Mouse (Mus musculus) olfactory bulb, adult 2 months (tissue): Measurements from ENCODE around the gene Cpe. TPM values are rescaled to one million over a fixed set of nuclear protein-coding genes. Genes with fewer than 3 reads are reported as not detected.
"Not testable (repeated sequence)": the region's sequence is repeated elsewhere in the genome, so short reads cannot be mapped to it uniquely, and the experiment has no call there.

Experiments
- H3K27ac ChIP-seq: fragments of 200-500 bp; 2 replicates; pipeline ENCODE4 v1.5.1; 2012; ENCODE audit warnings: low read depth, low read length; ENCODE audit not compliant: insufficient read depth
- H3K4me1 ChIP-seq: fragments of 200-500 bp; 2 replicates; pipeline ENCODE4 v1.6.1; 2012; ENCODE audit warnings: low read length; ENCODE audit not compliant: control insufficient read depth, insufficient read depth
- H3K4me3 ChIP-seq: fragments of 200-500 bp; 2 replicates; pipeline ENCODE4 v1.5.1; 2012; ENCODE audit warnings: mild to moderate bottlenecking, low read depth, low read length, moderate library complexity; ENCODE audit not compliant: insufficient read depth
- CTCF ChIP-seq: fragments of 200-500 bp; IDR thresholded peaks from 2 replicates; pipeline ENCODE4 v1.5.1; 2012; ENCODE audit warnings: low read depth, mild to moderate bottlenecking, low read length, moderate library complexity; ENCODE audit not compliant: insufficient read depth
- POLR2A ChIP-seq: fragments of 200-500 bp; IDR thresholded peaks from 2 replicates; pipeline ENCODE4 v1.6.1; 2012; ENCODE audit warnings: mild to moderate bottlenecking, low read depth, low read length, moderate library complexity; ENCODE audit not compliant: insufficient read depth
- WGBS: fragments of 180-500 bp; shearing (Covaris S2); methylation state at CpG from one replicate; pipeline ENCODE4 v1.1.7; 2018; 5-methylcytosine and 5-hydroxymethylcytosine counted together
- polyA plus RNA-seq: library from polyadenylated mRNA; stranded (reverse); fragments of >200 nt; gene quantifications from 2 replicates; pipeline ENCODE4 v1.2.4, GENCODE M21; 2012; ENCODE audit warnings: low replicate concordance; ENCODE audit not compliant: missing spikeins, insufficient read depth, insufficient read length

The Cpe gene
- polyA plus RNA-seq, 1 experiment = 578 TPM

- WGBS = 58% methylated on average over 4 of the region's 4 CpGs
- TF ChIP-seq CTCF = no peak
- Histone ChIP-seq H3K4me1 (peaks cover 3% of the 10 kb centered on the region; the same call in 1 of the 2 replicates), H3K27ac (no peak overlapping the region), H3K4me3 (no peak overlapping the region)
These were observed 4.1 kb downstream of the Cpe start for GRCm38 (mm10) chr8:64688741-64689140.

GRCm38 (mm10) chr8:64688161-64688560 is 4.7 kb downstream of the Cpe start:
- no peak overlapping the region for H3K27ac ChIP-seq
- TF ChIP-seq POLR2A (no peak), CTCF (no peak)

GRCm38 (mm10) chr8:64682501-64682900 is 10.4 kb downstream of the Cpe start:
- Histone ChIP-seq H3K4me1 (no peaks in the 10 kb centered on the region), H3K4me3 (no peak overlapping the region), H3K27ac (no peak overlapping the region)
- TF ChIP-seq POLR2A (no peak), CTCF (no peak)
- WGBS = 66% methylated on average over 3 of the region's 3 CpGs

More at GRCm38 (mm10) chr8:64688161-64688560, 4.7 kb downstream of the Cpe start:
- peaks cover 3% of the 10 kb centered on the region; the same call in 1 of the 2 replicates for H3K4me1 ChIP-seq
- H3K4me3 ChIP-seq = no peak overlapping the region
- WGBS = 57% methylated on average over 3 of the region's 3 CpGs

- no peak overlapping the region for H3K4me3 ChIP-seq
- H3K27ac ChIP-seq = no peak overlapping the region
- WGBS = 88% methylated on average over 2 of the region's 2 CpGs
- TF ChIP-seq POLR2A = no peak
- no peak for TF ChIP-seq CTCF
- H3K4me1 ChIP-seq = peaks cover 3% of the 10 kb centered on the region; the same call in 1 of the 2 replicates
These were observed 16.5 kb downstream of the Cpe start for GRCm38 (mm10) chr8:64676381-64676780.

GRCm38 (mm10) chr8:64674951-64675585 is 17.8 kb downstream of the Cpe start:
- Histone ChIP-seq H3K4me3 (no peak overlapping the region), H3K4me1 (peaks cover 3% of the 10 kb centered on the region; the same call in 1 of the 2 replicates), H3K27ac (no peak overlapping the region; the same call in 1 of the 2 replicates)
- TF ChIP-seq POLR2A = no peak
- TF ChIP-seq CTCF = no peak
- 30% methylated on average over 8 of the region's 8 CpGs for WGBS

GRCm38 (mm10) chr8:64672920-64673319 is 19.9 kb downstream of the Cpe start:
- 87% methylated on average over 2 of the region's 2 CpGs for WGBS
- H3K4me1 ChIP-seq = peaks cover 3% of the 10 kb centered on the region; the same call in 1 of the 2 replicates
- no peak overlapping the region for H3K27ac ChIP-seq
- H3K4me3 ChIP-seq = no peak overlapping the region
- TF ChIP-seq POLR2A (no peak), CTCF (no peak)

- peaks cover 3% of the 10 kb centered on the region; the same call in 1 of the 2 replicates for H3K4me1 ChIP-seq
- H3K4me3 ChIP-seq = no peak overlapping the region
- TF ChIP-seq POLR2A = no peak
- TF ChIP-seq CTCF = no peak
- WGBS = 18% methylated on average over 1 of the region's 1 CpGs
- H3K27ac ChIP-seq = no peak overlapping the region
These were observed 20.9 kb downstream of the Cpe start for GRCm38 (mm10) chr8:64671937-64672336.

- H3K27ac ChIP-seq, H3K4me3 ChIP-seq, H3K4me1 ChIP-seq: not testable (repeated sequence)
- WGBS = 61% methylated on average over 13 of the region's 13 CpGs
These were observed 26.5 kb downstream of the Cpe start for GRCm38 (mm10) chr8:64666305-64666704.

GRCm38 (mm10) chr8:64665563-64665962 is 27.3 kb downstream of the Cpe start:
- TF ChIP-seq CTCF = no peak
- no peak for TF ChIP-seq POLR2A
- Histone ChIP-seq H3K4me3 (no peak overlapping the region), H3K4me1 (peaks cover 8% of the 10 kb centered on the region), H3K27ac (no peak overlapping the region; the same call in 1 of the 2 replicates)
- WGBS = 5% methylated on average over 3 of the region's 3 CpGs
